Mouse (Mus musculus) forebrain, embryonic 15.5 days (tissue): ENCODE results near the gene Slc28a1. TPM values are rescaled to one million over a fixed set of nuclear protein-coding genes. Genes with fewer than 3 reads are reported as not detected.
"Not testable (repeated sequence)": the region's sequence is repeated elsewhere in the genome, so short reads cannot be mapped to it uniquely, and the experiment has no call there.

Experiments
- ATAC-seq: fragments of 200-750 bp; cut with Nextera tagmentation; replicated peaks from 2 replicates; pipeline ENCODE4 v1.8.0; 2017; ENCODE audit warnings: mild to moderate bottlenecking, moderate TSS enrichment, moderate library complexity
- H3K27ac ChIP-seq: fragments of 300-500 bp; sonication (generic); replicated peaks from 2 replicates; pipeline ENCODE4 v1.5.1; 2015; ENCODE audit warnings: mild to moderate bottlenecking, inconsistent platforms
- H3K27me3 ChIP-seq: fragments of 300-500 bp; sonication (generic); 2 replicates; pipeline ENCODE4 v1.6.1; 2015; ENCODE audit warnings: inconsistent platforms
- H3K36me3 ChIP-seq: fragments of 300-500 bp; sonication (generic); 2 replicates; pipeline ENCODE4 v1.6.1; 2015; ENCODE audit warnings: mild to moderate bottlenecking, inconsistent platforms
- H3K4me1 ChIP-seq: fragments of 300-500 bp; sonication (generic); 2 replicates; pipeline ENCODE4 v1.6.1; 2015; ENCODE audit warnings: inconsistent platforms
- H3K4me2 ChIP-seq: fragments of 300-500 bp; sonication (generic); replicated peaks from 2 replicates; pipeline ENCODE4 v1.6.1; 2015; ENCODE audit warnings: mild to moderate bottlenecking, inconsistent platforms
- H3K4me3 ChIP-seq: fragments of 300-500 bp; sonication (generic); 2 replicates; pipeline ENCODE4 v1.5.1; 2015; ENCODE audit warnings: mild to moderate bottlenecking, inconsistent platforms
- H3K9ac ChIP-seq: fragments of 300-500 bp; sonication (generic); replicated peaks from 2 replicates; pipeline ENCODE4 v1.6.1; 2015; ENCODE audit warnings: mild to moderate bottlenecking, inconsistent platforms
- H3K9me3 ChIP-seq: fragments of 300-500 bp; sonication (generic); 2 replicates; pipeline ENCODE4 v1.6.1; 2016; ENCODE audit warnings: inconsistent platforms
- WGBS: fragments of 180-500 bp; shearing (Covaris S2); methylation state at CpG from one replicate; pipeline ENCODE4 v1.1.7; 2015; ENCODE audit warnings: mixed read lengths; 5-methylcytosine and 5-hydroxymethylcytosine counted together
- polyA plus RNA-seq: library from polyadenylated mRNA; unstranded; fragments of >200 nt; fragmentation: Nextera tagmentation; extraction: Ambion mirVana; gene quantifications from 2 replicates; pipeline ENCODE4 v1.2.1, GENCODE M21; 2015

The Slc28a1 gene
- polyA plus RNA-seq, 1 experiment from 2014 or later: not detected

GRCm38 (mm10) chr7:81132851-81133279 is 18.3 kb downstream of the Slc28a1 start:
- ATAC-seq: no peak
- Histone ChIP-seq H3K27ac (no peak overlapping the region), H3K9me3 (no peaks in the 10 kb centered on the region), H3K4me3 (no peak overlapping the region), H3K4me1 (no peaks in the 10 kb centered on the region), H3K9ac (no peak overlapping the region), H3K4me2 (no peak overlapping the region), H3K27me3 (no peaks in the 10 kb centered on the region), H3K36me3 (no peaks in the 10 kb centered on the region)
- WGBS: 8% methylated on average over 2 of the region's 2 CpGs

DNA sequence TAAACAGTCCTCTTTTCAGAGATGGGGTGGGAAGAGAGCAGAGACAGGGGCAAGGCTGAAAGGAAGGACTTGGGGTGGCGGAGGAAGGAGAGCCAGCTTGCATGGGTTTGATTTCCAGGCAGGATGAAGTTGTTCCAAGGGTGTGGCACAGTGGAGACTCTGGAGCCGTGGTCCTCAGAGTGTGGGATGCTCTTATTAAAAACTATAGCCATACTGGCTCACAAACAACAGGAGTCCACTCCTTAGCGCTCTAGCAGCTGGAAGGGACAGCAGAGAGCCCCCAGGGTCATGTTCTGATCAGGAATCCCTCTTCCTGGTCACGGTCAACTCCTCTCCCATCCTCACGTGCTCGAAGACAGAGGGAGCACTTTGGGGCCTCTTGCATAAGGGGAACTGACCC is 18.8 kb downstream of the Slc28a1 start:
- no peaks in the 10 kb centered on the region for H3K9me3 ChIP-seq

DNA sequence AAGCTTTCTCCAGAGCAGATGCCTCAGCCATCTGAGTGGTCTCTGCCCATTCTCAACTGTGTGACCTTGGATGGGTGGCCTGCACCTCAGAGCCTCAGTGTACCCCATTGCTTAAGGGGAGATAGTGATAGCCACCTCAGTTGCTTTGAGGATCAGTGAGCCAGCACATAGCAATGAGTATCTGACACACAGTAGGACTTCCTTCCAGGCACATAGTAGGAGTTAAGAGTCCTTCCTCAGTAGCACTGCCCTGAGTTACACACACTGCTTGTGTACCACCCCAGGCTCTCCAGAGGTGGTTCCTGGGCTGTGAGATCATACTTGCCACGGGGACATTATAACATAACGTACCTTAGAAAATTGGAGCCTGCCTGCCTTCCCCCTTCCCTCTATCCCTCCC is 19.3 kb downstream of the Slc28a1 start:
- Histone ChIP-seq H3K9ac (no peak overlapping the region), H3K27ac (no peak overlapping the region), H3K9me3 (no peaks in the 10 kb centered on the region), H3K27me3 (no peaks in the 10 kb centered on the region), H3K4me3 (no peak overlapping the region), H3K4me1 (no peaks in the 10 kb centered on the region), H3K36me3 (no peaks in the 10 kb centered on the region), H3K4me2 (no peak overlapping the region)
- WGBS: 83% methylated on average over 2 of the region's 2 CpGs
- ATAC-seq: no peak

More for the DNA sequence above, 18.8 kb downstream of the Slc28a1 start:
- Histone ChIP-seq H3K9ac (no peak overlapping the region), H3K36me3 (no peaks in the 10 kb centered on the region), H3K27ac (no peak overlapping the region), H3K4me1 (no peaks in the 10 kb centered on the region), H3K4me3 (no peak overlapping the region), H3K4me2 (no peak overlapping the region), H3K27me3 (no peaks in the 10 kb centered on the region)
- ATAC-seq: no peak
- WGBS: 74% methylated on average over 6 of the region's 6 CpGs

DNA sequence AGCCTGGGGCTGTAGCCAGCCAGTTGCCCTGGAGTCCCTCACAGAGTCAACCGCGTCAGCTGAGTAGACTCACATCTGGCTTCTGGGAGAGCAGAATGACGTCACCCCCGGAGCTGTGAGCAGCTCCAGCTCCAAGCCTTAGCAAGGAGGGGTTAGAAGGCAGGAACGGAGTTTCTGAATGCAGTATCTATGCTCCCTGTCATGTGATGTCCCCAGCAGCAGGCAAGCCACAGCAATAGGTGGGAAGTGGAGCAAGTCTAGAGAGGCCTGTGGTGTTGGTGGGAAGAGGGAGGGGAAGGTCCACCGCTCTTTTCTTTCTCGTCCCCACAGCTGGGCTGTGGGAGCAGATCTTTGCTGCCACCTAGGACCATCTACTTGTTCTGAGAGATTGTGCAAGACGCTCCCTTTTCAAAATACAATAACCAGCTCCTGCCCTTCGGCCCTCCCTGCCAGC is 20.0 kb downstream of the Slc28a1 start:
- WGBS: 36% methylated on average over 9 of the region's 9 CpGs
- H3K4me3 ChIP-seq: no peak overlapping the region
- peak overlapping the region; percentile 17; the same call in 1 of the 2 replicates for H3K4me2 ChIP-seq
- H3K4me1 ChIP-seq: no peaks in the 10 kb centered on the region
- no peak overlapping the region for H3K27ac ChIP-seq
- no peaks in the 10 kb centered on the region for H3K36me3 ChIP-seq
- H3K27me3 ChIP-seq: no peaks in the 10 kb centered on the region
- ATAC-seq: peak; percentile 46; the same call in 1 of the 2 replicates
- no peaks in the 10 kb centered on the region for H3K9me3 ChIP-seq
- no peak overlapping the region for H3K9ac ChIP-seq

GRCm38 (mm10) chr7:81137292-81137691 is 22.7 kb downstream of the Slc28a1 start:
- Histone ChIP-seq H3K27ac (no peak overlapping the region), H3K4me3 (no peak overlapping the region), H3K36me3 (no peaks in the 10 kb centered on the region), H3K4me1 (no peaks in the 10 kb centered on the region), H3K4me2 (no peak overlapping the region), H3K9me3 (no peaks in the 10 kb centered on the region), H3K27me3 (no peaks in the 10 kb centered on the region), H3K9ac (no peak overlapping the region)
- ATAC-seq: no peak
- 92% methylated on average over 5 of the region's 5 CpGs for WGBS

DNA sequence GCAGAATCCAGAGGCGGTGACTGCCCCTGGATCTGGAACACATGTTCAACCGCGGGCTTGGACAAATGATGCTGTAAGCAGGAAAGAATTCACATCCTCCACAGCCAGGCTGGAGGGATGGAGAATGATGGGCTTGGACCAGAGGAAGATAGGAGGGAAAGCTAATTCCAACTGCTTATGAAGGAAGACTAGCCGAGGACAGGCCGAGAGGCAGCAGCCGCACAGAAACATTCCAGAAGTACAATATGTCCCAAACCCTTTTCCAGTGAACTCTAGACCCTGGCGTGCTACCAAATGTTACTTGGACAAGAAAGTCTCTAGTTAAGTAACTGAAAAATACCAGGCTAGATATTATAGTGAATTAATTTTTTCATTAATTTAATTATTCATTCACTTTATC is 24.5 kb downstream of the Slc28a1 start:
- 90% methylated on average over 7 of the region's 7 CpGs for WGBS
- Histone ChIP-seq H3K9ac (no peak overlapping the region), H3K27me3 (no peaks in the 10 kb centered on the region), H3K27ac (no peak overlapping the region), H3K4me1 (no peaks in the 10 kb centered on the region), H3K9me3 (no peaks in the 10 kb centered on the region), H3K36me3 (no peaks in the 10 kb centered on the region), H3K4me2 (no peak overlapping the region), H3K4me3 (no peak overlapping the region)
- no peak for ATAC-seq

DNA sequence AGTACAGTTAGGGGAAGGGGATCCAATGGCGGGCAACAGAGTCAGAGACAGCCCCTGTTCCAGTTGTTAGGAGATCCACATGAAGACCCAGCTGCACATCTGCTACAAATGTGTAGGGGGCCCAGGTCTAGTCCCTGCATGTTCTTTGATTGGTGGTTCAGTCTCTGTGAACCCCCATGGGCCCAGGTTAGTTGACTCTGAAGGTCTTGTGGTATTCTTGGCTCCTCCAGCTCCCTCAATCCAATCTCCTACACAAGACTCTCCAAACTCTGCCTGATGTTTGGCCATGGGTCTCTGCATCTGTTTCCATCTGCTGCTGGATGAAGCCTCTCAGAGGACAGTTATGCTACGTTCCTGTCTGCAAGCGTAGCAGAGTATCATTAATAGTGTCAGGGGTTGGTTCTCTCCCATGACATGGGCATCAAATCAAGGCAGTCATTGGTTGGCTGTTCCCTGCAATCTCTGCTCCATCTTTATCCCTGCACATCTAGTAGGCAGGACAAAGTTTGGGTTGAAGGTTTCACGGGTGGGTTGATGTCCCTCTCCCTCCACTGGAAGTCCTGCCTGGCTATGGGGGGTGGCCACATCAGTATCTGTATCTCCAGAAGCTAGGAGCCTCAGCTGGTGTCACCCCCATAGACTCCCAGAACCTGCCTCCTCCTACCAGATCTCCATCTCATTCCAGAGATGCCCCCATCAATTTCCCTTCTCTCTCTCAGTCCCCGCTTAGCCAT is 25.2 kb downstream of the Slc28a1 start:
- Histone ChIP-seq H3K9ac (no peak overlapping the region), H3K9me3 (no peaks in the 10 kb centered on the region), H3K36me3 (no peaks in the 10 kb centered on the region), H3K4me3 (no peak overlapping the region), H3K4me2 (no peak overlapping the region), H3K27me3 (no peaks in the 10 kb centered on the region), H3K4me1 (no peaks in the 10 kb centered on the region), H3K27ac (no peak overlapping the region)
- no peak for ATAC-seq
- 92% methylated on average over 5 of the region's 5 CpGs for WGBS

- WGBS: 67% methylated on average over 1 of the region's 1 CpGs
- no peak overlapping the region for H3K27ac ChIP-seq
Observed at GRCm38 (mm10) chr7:81141541-81141940, 26.9 kb downstream of the Slc28a1 start.

GRCm38 (mm10) chr7:81143056-81143455 is 28.5 kb downstream of the Slc28a1 start:
- H3K4me1 ChIP-seq, H3K36me3 ChIP-seq, H3K9me3 ChIP-seq, ATAC-seq, H3K27ac ChIP-seq, H3K4me2 ChIP-seq, H3K4me3 ChIP-seq, H3K9ac ChIP-seq, H3K27me3 ChIP-seq: not testable (repeated sequence)
- WGBS: 75% methylated on average over 4 of the region's 4 CpGs

More at GRCm38 (mm10) chr7:81141541-81141940, 26.9 kb downstream of the Slc28a1 start:
- Histone ChIP-seq H3K4me3 (no peak overlapping the region), H3K27me3 (no peaks in the 10 kb centered on the region), H3K4me2 (no peak overlapping the region), H3K9ac (no peak overlapping the region), H3K9me3 (no peaks in the 10 kb centered on the region), H3K36me3 (no peaks in the 10 kb centered on the region), H3K4me1 (no peaks in the 10 kb centered on the region)
- no peak for ATAC-seq

- no peak overlapping the region for H3K4me2 ChIP-seq
- no peaks in the 10 kb centered on the region for H3K27me3 ChIP-seq
- no peak overlapping the region for H3K27ac ChIP-seq
- H3K4me3 ChIP-seq: no peak overlapping the region
- no peaks in the 10 kb centered on the region for H3K36me3 ChIP-seq
- WGBS: 92% methylated on average over 11 of the region's 11 CpGs
- no peaks in the 10 kb centered on the region for H3K4me1 ChIP-seq
- no peak for ATAC-seq
- H3K9me3 ChIP-seq: no peaks in the 10 kb centered on the region
- no peak overlapping the region for H3K9ac ChIP-seq
Observed at GRCm38 (mm10) chr7:81149759-81150158, 35.2 kb downstream of the Slc28a1 start.

DNA sequence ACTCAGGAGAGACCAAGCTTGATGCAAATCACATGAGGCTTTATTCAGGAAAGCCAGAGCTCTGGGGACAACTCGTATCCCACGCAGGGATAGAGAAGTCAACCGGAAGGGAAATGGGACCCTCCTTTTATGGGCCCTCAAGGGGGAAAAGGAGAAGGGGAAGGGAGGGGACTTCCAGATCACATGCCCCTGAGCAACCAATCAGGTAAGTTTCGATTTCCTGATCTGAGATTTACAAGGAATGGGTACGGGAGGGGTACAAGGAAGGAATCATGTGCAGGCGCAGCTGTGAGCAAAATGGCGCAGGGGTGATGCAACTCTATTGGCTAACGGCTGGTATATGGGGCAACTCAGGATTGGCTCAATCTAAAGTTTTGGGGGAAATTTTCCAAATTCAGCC is 36.6 kb downstream of the Slc28a1 start:
- Histone ChIP-seq H3K36me3 (no peaks in the 10 kb centered on the region), H3K27me3 (no peaks in the 10 kb centered on the region)

GRCm38 (mm10) chr7:81152306-81152705 is 37.7 kb downstream of the Slc28a1 start:
- Histone ChIP-seq H3K4me3 (no peak overlapping the region), H3K27me3 (no peaks in the 10 kb centered on the region), H3K36me3 (no peaks in the 10 kb centered on the region), H3K9me3 (no peaks in the 10 kb centered on the region), H3K4me1 (no peaks in the 10 kb centered on the region), H3K27ac (no peak overlapping the region), H3K9ac (no peak overlapping the region), H3K4me2 (no peak overlapping the region)
- 92% methylated on average over 10 of the region's 10 CpGs for WGBS
- no peak for ATAC-seq

More for the DNA sequence above, 36.6 kb downstream of the Slc28a1 start:
- H3K4me2 ChIP-seq: no peak overlapping the region
- ATAC-seq: no peak
- H3K9ac ChIP-seq: no peak overlapping the region
- WGBS: 93% methylated on average over 8 of the region's 8 CpGs
- H3K9me3 ChIP-seq: no peaks in the 10 kb centered on the region
- no peak overlapping the region for H3K4me3 ChIP-seq
- no peaks in the 10 kb centered on the region for H3K4me1 ChIP-seq
- H3K27ac ChIP-seq: no peak overlapping the region

DNA sequence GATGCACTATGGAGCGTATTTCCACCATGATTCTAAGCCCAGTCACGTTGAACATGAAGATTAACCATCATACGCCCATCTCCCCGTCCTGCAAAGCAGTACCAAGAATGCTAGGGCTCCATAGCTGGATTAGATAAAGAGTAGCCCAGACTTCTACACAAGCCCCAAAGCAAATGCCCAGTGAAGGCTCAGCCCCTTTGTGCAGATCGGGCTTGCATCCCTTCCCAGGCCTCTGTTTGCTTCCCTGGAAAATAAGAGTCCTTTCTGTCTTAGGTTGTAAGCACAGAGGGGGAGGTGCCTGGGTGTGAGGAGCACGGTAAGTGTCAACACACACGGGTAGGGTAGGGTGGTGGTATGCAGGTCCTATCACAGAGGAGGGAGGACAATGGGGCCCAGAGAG is 38.2 kb downstream of the Slc28a1 start:
- no peak overlapping the region for H3K4me2 ChIP-seq
- no peaks in the 10 kb centered on the region for H3K36me3 ChIP-seq
- WGBS: 84% methylated on average over 7 of the region's 7 CpGs
- no peak overlapping the region for H3K27ac ChIP-seq
- no peaks in the 10 kb centered on the region for H3K4me1 ChIP-seq
- H3K9me3 ChIP-seq: no peaks in the 10 kb centered on the region
- H3K4me3 ChIP-seq: no peak overlapping the region
- H3K9ac ChIP-seq: no peak overlapping the region
- no peak for ATAC-seq
- no peaks in the 10 kb centered on the region for H3K27me3 ChIP-seq
